Mouse (Mus musculus): Measurements from ENCODE around the gene Wfdc5. TPM values are rescaled to one million over a fixed set of nuclear protein-coding genes. Genes with fewer than 3 reads are reported as not detected.
A peak's percentile ranks its signal among the peaks of the same experiment; 100 is the strongest.

The Wfdc5 gene
- total RNA-seq, 2 experiments from 2014 or later: not detected

DNA sequence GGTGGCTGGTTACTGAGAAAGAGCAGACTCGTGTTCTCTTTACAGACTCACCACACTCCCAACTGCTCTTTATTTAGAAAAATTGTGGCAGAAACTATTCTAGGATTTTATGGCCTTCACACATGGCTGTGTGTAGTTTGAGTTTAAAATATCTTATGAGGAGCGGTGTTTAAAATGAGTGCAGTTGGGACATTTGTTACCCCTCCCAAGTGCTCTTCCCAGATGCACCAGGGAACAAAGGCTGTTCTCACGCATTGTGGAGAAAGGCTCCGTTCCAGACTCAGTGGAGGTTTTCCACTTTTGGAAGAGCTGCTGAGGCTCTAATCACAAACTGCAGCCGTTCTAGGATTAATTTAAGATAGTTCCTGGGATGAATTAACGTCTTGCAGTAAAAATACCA lies 44.8 kb downstream of the Wfdc5 start:
- peak in 1 of 2 experiments; percentile 39 for DNase-seq (ENCODE audit: low spot score in 2 of 2)
- intact Hi-C loops (cut with DNase I): loop anchor here (5.0 to 10.0 kb wide), 2 partner anchors 35 to 207 kb away; partner anchors contain the start of gene Kcns1

DNA sequence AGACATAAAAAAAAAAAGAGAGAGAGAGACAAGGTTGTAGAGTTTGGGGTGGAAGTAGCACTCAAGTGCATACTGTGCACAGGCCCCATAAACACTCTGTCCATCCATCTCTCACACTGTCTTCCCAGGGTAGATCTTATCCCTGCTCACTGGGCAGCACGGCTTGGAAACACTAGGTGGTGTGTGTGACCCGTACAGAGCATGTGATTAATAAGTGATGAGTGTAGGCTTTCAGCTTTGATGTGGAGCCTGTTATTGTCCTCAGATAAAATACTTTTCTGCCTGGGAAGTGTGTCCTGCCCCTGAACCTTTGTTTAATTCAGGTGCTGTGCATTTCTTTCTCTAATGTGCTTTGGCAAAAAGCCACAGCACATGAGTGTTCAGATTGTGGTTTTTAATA lies 46.1 kb downstream of the Wfdc5 start:
- intact Hi-C loops (cut with DNase I): loop anchor here (5.0 to 10.0 kb wide), 2 partner anchors 36 to 208 kb away; partner anchors contain the start of gene Kcns1
- no peak for DNase-seq (ENCODE audit: low spot score in 2 of 2)

DNA sequence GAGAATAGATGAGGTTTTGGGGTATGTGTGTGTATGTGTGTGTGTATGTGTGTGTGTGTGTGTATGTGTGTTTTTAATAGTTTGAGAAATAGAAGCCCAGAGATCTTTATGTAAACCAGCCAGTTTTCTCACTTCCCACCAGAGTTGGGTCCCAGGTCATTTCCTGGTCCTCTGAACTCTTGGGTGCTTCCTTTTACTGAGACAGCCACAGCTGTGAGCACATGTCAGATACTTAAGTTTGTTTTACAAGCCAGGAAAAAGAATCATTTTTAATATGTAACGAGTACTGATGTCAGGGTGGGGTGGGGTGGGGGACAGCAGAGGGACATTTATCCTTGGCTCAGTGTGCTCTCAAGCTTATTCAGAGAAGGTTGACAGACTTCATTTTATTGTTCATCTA lies 47.2 kb downstream of the Wfdc5 start:
- DNase-seq (ENCODE audit: low spot score in 2 of 2): no peak
- intact Hi-C loops (cut with DNase I): loop anchor here (5.0 to 10.0 kb wide), 2 partner anchors 37 to 209 kb away; partner anchors contain the start of gene Kcns1

DNA sequence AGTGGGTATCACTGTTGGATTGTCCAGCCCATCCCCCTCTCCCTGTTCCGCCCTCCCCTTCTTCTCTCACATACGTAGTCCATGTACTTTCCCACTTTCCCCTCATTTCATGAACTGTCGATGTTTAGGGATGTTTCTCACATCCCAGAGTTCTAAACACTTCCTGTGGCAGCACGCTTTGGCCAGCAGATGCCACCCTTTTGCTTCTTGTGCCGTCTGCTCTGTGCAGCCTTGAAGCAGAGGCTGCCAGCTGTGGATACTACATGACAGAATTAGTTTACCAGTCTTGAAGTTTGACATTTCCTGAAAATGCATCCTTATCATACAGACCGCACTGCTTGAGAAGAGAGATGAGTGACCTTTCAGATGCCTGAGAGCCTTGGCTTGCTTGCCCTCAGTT lies 48.0 kb downstream of the Wfdc5 start:
- DNase-seq (ENCODE audit: low spot score in 2 of 2): no peak
- intact Hi-C loops (cut with DNase I): loop anchor here (5.0 to 10.0 kb wide), 2 partner anchors 210 to 253 kb away; partner anchors contain the start of gene Slpi

DNA sequence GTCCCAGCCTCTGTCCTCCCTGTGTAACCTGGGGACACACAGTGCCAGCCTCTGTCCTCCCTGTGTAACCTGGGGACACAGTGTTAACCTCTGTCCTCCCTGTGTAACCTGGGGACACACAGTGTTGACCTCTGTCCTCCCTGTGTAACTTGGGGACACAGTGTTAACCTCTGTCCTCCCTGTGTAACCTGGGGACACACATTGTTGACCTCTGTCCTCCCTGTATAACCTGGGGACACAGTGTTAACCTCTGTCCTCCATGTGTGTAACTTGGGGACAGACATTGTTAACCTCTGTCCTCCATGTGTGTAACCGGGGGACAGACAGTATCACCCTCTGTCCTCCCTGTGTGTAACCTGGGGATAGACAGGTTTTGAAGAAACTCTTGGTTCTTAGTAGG lies 51.0 kb downstream of the Wfdc5 start:
- no peak for DNase-seq (ENCODE audit: low spot score in 2 of 2)
- intact Hi-C loops (cut with DNase I): loop anchor here (5.0 to 10.0 kb wide), 2 partner anchors 213 to 256 kb away; partner anchors contain the start of gene Slpi

DNA sequence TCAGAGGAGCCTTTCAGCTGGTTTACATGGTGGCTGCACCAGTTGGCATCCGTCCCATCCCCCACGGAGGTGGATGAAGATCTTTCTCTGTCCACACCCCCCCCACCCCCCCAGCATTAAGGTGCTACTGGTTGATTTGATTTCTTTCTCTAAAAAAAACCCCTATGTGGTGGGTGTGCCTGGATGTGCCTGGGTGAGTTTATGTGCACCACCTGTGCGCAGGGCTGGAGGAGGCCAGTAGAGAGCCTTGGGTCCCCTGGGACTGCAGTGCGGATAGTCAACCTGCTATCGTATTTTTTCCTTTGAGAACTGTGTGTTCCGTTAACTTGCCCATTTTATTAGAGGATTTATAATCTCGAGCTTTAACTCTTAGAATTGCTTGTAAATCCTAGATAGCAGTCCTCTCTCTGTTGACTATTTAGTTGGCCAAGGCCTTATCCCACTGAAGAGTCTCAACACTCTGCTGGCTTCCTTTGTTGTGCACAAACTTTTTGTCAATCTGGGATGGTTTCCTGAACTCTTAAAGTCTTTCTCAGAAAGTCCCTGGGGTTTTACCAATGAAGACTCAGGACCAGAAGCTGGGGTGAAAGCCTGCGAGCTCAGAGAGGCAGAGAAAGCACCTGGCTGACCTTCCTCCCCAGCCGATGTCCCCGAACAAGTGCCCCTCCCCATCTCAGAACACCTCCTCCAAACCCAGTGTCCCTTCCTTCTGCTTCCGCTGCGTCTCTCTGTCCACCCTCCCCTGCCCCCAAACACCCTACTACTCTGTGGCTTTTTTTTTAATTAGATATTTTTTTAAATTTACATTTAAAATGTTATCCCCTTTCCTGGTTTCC lies 53.7 kb downstream of the Wfdc5 start:
- intact Hi-C loops (cut with DNase I): no loop called here
- DNase-seq (ENCODE audit: low spot score in 2 of 2): no peak

DNA sequence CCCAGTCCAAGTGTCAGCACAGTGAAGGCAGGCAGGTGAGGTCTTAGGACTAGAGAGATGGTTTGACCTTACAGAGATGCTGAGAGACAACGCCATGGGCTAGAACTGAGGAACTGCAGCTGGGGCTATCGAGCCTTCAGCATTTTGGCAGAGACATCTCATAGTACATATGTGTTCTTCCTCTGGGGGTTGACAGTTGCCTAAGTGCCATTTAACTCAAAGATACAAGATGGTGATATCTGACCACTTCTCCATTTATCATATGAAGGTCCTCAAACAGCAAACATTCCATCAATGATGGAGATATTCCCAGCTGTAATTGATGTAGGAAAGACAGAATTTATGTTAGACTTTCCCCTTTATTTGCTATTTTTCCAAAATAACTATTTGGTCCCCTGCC lies 55.2 kb downstream of the Wfdc5 start:
- no peak for DNase-seq (ENCODE audit: low spot score in 2 of 2)
- intact Hi-C loops (cut with DNase I): no loop called here

DNA sequence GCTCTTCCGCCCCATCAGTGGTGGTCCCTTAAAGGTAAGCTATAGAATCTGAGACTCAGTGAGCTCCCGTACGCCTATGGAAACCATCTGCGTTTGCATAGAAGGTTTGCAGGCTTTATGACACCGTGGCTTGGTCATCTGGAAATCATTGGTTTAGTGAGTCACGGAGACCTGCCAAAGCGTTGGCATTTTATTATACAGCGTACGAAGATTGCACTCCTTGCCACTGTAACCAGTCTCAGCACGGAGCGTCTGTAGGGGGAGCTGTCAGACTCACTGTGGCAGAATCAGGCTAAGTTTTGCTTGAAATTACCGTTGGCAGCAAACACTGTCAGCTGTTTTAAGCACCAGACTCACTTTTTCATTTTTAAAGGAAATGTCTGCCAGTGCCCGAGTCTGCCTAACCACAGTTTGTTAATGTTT lies 56.0 kb downstream of the Wfdc5 start:
- intact Hi-C loops (cut with DNase I): no loop called here
- peak; percentile 66 to 68 for DNase-seq (ENCODE audit: low spot score in 2 of 2)

Other genes starting within 250 kb of the Wfdc5 start
- gene Ywhab, start 187.8 kb downstream of the Wfdc5 start, total RNA-seq (2021): 100 to 1,000 TPM; 422 to 471 TPM
- 1 to 10 TPM in 1 of 2 experiments, under 1 TPM in 1; 0.44 to 2.0 TPM for gene Pabpc1l, start 157.3 kb downstream of the Wfdc5 start, total RNA-seq (2021)
- 10 to 100 TPM; 31.1 to 39.7 TPM for gene Stk4, start 112.4 kb downstream of the Wfdc5 start, total RNA-seq (2021)
- 10 to 100 TPM; 72.6 to 72.8 TPM for gene Tomm34, start 111.6 kb downstream of the Wfdc5 start, total RNA-seq (2021)
- 10 to 100 TPM; 15.7 to 20.3 TPM for gene Kcns1, start 11.6 kb downstream of the Wfdc5 start, total RNA-seq (2021)
- not detected for gene Wfdc12, start 7.9 kb upstream of the Wfdc5 start, total RNA-seq (2021)
- gene Wfdc15a, start 17.4 kb upstream of the Wfdc5 start, total RNA-seq (2021): not detected
- not detected for gene Wfdc15b, start 38.9 kb upstream of the Wfdc5 start, total RNA-seq (2021)
- gene Svs2, start 55.7 kb upstream of the Wfdc5 start, total RNA-seq (2021): not detected
- not detected for gene Svs3b, start 73.9 kb upstream of the Wfdc5 start, total RNA-seq (2021)
- gene Svs4, start 95.7 kb upstream of the Wfdc5 start, total RNA-seq (2021): not detected
- gene Svs3a, start 106.5 kb upstream of the Wfdc5 start, total RNA-seq (2021): not detected
- gene Svs6, start 134.0 kb upstream of the Wfdc5 start, total RNA-seq (2021): not detected
- not detected for gene Svs5, start 150.0 kb upstream of the Wfdc5 start, total RNA-seq (2021)
- 1 to 10 TPM; 1.0 to 1.5 TPM for gene Slpi, start 206.4 kb upstream of the Wfdc5 start, total RNA-seq (2021)
- gene Rbpjl, start 220.4 kb upstream of the Wfdc5 start, total RNA-seq (2021): under 1 TPM; 0.30 to 0.34 TPM
- gene Matn4, start 222.4 kb upstream of the Wfdc5 start, total RNA-seq (2021): 10 to 100 TPM; 11.4 to 13.0 TPM

Data from left cerebral cortex, postnatal 36 days (tissue).